8 mouse cellular contexts compared by ENCODE assay signal in the genomic region with DNA sequence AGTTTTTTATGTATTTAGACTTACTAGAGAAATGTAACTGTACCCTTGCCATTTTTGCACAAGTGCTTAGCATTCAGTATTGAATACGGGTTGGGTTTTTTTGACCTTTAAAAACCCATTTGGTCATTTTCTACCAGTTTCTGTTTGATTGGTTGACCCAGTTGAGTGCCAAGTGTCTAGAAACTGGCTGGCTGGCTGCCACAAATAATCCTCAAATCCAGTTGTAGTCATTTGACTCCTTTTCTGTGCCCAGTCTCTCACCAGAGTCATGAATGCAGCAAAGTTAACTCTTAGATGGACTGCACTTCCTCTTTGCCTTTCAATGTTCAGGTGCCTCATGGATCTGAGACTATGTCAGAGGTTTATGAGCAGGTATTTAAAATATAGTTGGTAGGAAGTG. TPM values are rescaled to one million over a fixed set of nuclear protein-coding genes. Genes with fewer than 3 reads are reported as not detected.
DNase-seq lines count a peak whose midpoint lies in the region; ATAC-seq and TF ChIP-seq lines count a peak whose summit lies in the region.

No protein-coding gene starts in this region.

- no peak overlapping the region for H3K4me2 ChIP-seq in hindbrain, embryonic 11.5 days (replicated peaks; ENCODE audit: low read depth, low read length)
- H3K4me2 ChIP-seq in liver, embryonic 14.5 days (ENCODE audit: low read depth): peak overlapping the region; percentile 100
- H3K4me2 ChIP-seq in forebrain, embryonic 14.5 days (ENCODE audit: low read length): no peak overlapping the region

- TF ChIP-seq POLR2A in cortical plate, adult 2 months (IDR thresholded peaks at IDR 0.05; ENCODE audit: extremely low read depth, insufficient read depth, low read length): no peak

- DNase-seq in hindbrain, embryonic 10.5 days (ENCODE audit: low spot score): no peak
- no peak for DNase-seq in hindbrain, embryonic 11.5 days (ENCODE audit: low spot score)
- DNase-seq in 416B (ENCODE audit: low read depth): peak; percentile 32
- DNase-seq in liver, embryonic 14.5 days (ENCODE audit: low read depth in 3 of 3, low spot score in 3 of 3): no peak
- no peak for DNase-seq in gastrocnemius, postnatal 14 days
- DNase-seq in forebrain, embryonic 14.5 days (ENCODE audit: low spot score): no peak

- H3K27ac ChIP-seq in hindbrain, embryonic 10.5 days: no peak overlapping the region
- H3K27ac ChIP-seq in hindbrain, embryonic 11.5 days (ENCODE audit: low read depth, low read length): no peak overlapping the region
- H3K27ac ChIP-seq in cortical plate, adult 2 months (ENCODE audit: insufficient read depth, low read length): no peak overlapping the region
- no peak overlapping the region for H3K27ac ChIP-seq in liver, embryonic 14.5 days
- H3K27ac ChIP-seq in forebrain, embryonic 14.5 days (ENCODE audit: low read depth, low read length): no peak overlapping the region

- no peaks in the 10 kb centered on the region for H3K9me3 ChIP-seq in hindbrain, embryonic 10.5 days
- no peaks in the 10 kb centered on the region for H3K9me3 ChIP-seq in hindbrain, embryonic 11.5 days (ENCODE audit: control insufficient read depth, low read length)
- H3K9me3 ChIP-seq in liver, embryonic 14.5 days (ENCODE audit: control insufficient read depth, low read length): no peaks in the 10 kb centered on the region
- no peaks in the 10 kb centered on the region for H3K9me3 ChIP-seq in forebrain, embryonic 14.5 days (replicated peaks; ENCODE audit: control insufficient read depth, low read length)

- no peaks in the 10 kb centered on the region for H3K27me3 ChIP-seq in hindbrain, embryonic 10.5 days (ENCODE audit: insufficient read depth, poor library complexity, severe bottlenecking)
- no peaks in the 10 kb centered on the region for H3K27me3 ChIP-seq in hindbrain, embryonic 11.5 days (ENCODE audit: control insufficient read depth, insufficient read depth, low read length)
- no peaks in the 10 kb centered on the region for H3K27me3 ChIP-seq in liver, embryonic 14.5 days (ENCODE audit: control insufficient read depth, insufficient read depth, low read length)
- no peaks in the 10 kb centered on the region for H3K27me3 ChIP-seq in forebrain, embryonic 14.5 days (replicated peaks; ENCODE audit: control insufficient read depth, insufficient read depth, low read length)

- no peak overlapping the region for H3K9ac ChIP-seq in hindbrain, embryonic 11.5 days (ENCODE audit: low read depth, low read length)
- no peak overlapping the region for H3K9ac ChIP-seq in liver, embryonic 14.5 days (replicated peaks)
- no peak overlapping the region for H3K9ac ChIP-seq in forebrain, embryonic 14.5 days (ENCODE audit: low read length)

- intact Hi-C loops in gastrocnemius, postnatal 14 days (cut with DNase I; ENCODE audit: low total_unique reads): no loop called here

- no peak for TF ChIP-seq CTCF in cortical plate, adult 2 months (IDR thresholded peaks at IDR 0.05; ENCODE audit: extremely low read depth, insufficient read depth, low read length)
- TF ChIP-seq CTCF in liver, embryonic 14.5 days (IDR thresholded peaks at IDR 0.05; ENCODE audit: low read depth): no peak

- H3K4me3 ChIP-seq in hindbrain, embryonic 10.5 days: peak overlapping the region; percentile 78; the same call in 1 of the 2 replicates
- H3K4me3 ChIP-seq in hindbrain, embryonic 11.5 days (ENCODE audit: low read depth, low read length): no peak overlapping the region
- peak overlapping the region; percentile 60 for H3K4me3 ChIP-seq in cortical plate, adult 2 months (ENCODE audit: insufficient read depth, low read length)
- no peak overlapping the region for H3K4me3 ChIP-seq in liver, embryonic 14.5 days (ENCODE audit: insufficient read depth in 1 of 2, low read depth in 2 of 2, low read length in 2 of 2)
- H3K4me3 ChIP-seq in forebrain, embryonic 14.5 days (ENCODE audit: low read depth, low read length): no peak overlapping the region

- no peak for ATAC-seq in hindbrain, embryonic 11.5 days (ENCODE audit: low FRiP score)
- ATAC-seq in liver, embryonic 14.5 days (ENCODE audit: insufficient read depth): no peak
- no peak for ATAC-seq in megakaryocyte progenitor cell, adult 5-6 weeks (replicated peaks; ENCODE audit: poor library complexity)
- no peak for ATAC-seq in forebrain, embryonic 14.5 days

- H3K4me1 ChIP-seq in hindbrain, embryonic 10.5 days (replicated peaks): peaks cover 42% of the 10 kb centered on the region
- H3K4me1 ChIP-seq in hindbrain, embryonic 11.5 days (replicated peaks; ENCODE audit: control insufficient read depth, insufficient read depth, low read length): peaks cover 4% of the 10 kb centered on the region; the same call in 1 of the 2 replicates
- H3K4me1 ChIP-seq in cortical plate, adult 2 months (ENCODE audit: control insufficient read depth, insufficient read depth, low read length): peaks cover 19% of the 10 kb centered on the region
- peaks cover 5 to 17% of the 10 kb centered on the region in 2 experiments for H3K4me1 ChIP-seq in liver, embryonic 14.5 days (replicated peaks; ENCODE audit: control insufficient read depth in 2 of 2, insufficient read depth in 2 of 2, low read length in 1 of 2)
- peaks cover 21% of the 10 kb centered on the region for H3K4me1 ChIP-seq in forebrain, embryonic 14.5 days (ENCODE audit: control insufficient read depth, insufficient read depth, low read length)

- 96% methylated on average over 1 of the region's 1 CpGs for WGBS in hindbrain, embryonic 10.5 days
- 91% methylated on average over 1 of the region's 1 CpGs for WGBS in hindbrain, embryonic 11.5 days
- 86% methylated on average over 1 of the region's 1 CpGs for WGBS in liver, embryonic 14.5 days (ENCODE audit: insufficient replicate concordance)
- 82% methylated on average over 1 of the region's 1 CpGs for WGBS in forebrain, embryonic 14.5 days

- TF ChIP-seq EP300 in liver, embryonic 14.5 days (IDR thresholded peaks at IDR 0.05; ENCODE audit: low read depth): no peak

- peaks cover 6% of the 10 kb centered on the region; the same call in 1 of the 2 replicates for H3K36me3 ChIP-seq in hindbrain, embryonic 10.5 days
- H3K36me3 ChIP-seq in hindbrain, embryonic 11.5 days (ENCODE audit: control insufficient read depth, insufficient read depth, low read length): no peaks in the 10 kb centered on the region
- H3K36me3 ChIP-seq in liver, embryonic 14.5 days (replicated peaks; ENCODE audit: control insufficient read depth, insufficient read depth, low read depth): no peaks in the 10 kb centered on the region
- no peaks in the 10 kb centered on the region for H3K36me3 ChIP-seq in forebrain, embryonic 14.5 days (ENCODE audit: control insufficient read depth, insufficient read depth, low read length)

RNA-seq across cellular contexts. Expression of a gene that starts 2.3 kb away (rescaled TPM):
- polyA plus RNA-seq in hindbrain, embryonic 10.5 days (2016; fragmentation: Nextera tagmentation; extraction: Ambion mirVana): 57.5 and 59.9 TPM in 2 replicates
- polyA plus RNA-seq in hindbrain, embryonic 11.5 days (2014; fragmentation: Nextera tagmentation; extraction: Ambion mirVana): 50.3 and 63.7 TPM in 2 replicates
- polyA plus RNA-seq in cortical plate, adult 2 months (2012; rRNA removed): 134 and 135 TPM in 2 replicates
- polyA plus RNA-seq in liver, embryonic 14.5 days (2012; rRNA removed): 13.2 and 17.0 TPM in 2 replicates
- polyA plus RNA-seq in liver, embryonic 14.5 days (2014; fragmentation: Nextera tagmentation; extraction: Ambion mirVana): 10.3 and 13.1 TPM in 2 replicates
- total RNA-seq in gastrocnemius, postnatal 14 days (2021): 1 to 10 TPM; 3.5 to 4.5 TPM
- total RNA-seq in megakaryocyte progenitor cell, adult 5-6 weeks (2015): 39.7 and 43.8 TPM in 2 replicates
- total RNA-seq in megakaryocyte progenitor cell, adult 5-6 weeks (2017): 38.2 and 39.8 TPM in 2 replicates
- 32.0 and 49.5 TPM in 2 replicates for polyA plus RNA-seq in forebrain, embryonic 14.5 days (2014; fragmentation: Nextera tagmentation; extraction: Ambion mirVana)

RNA-seq across cellular contexts. Expression of a gene that starts 53.0 kb away (rescaled TPM):
- polyA plus RNA-seq in hindbrain, embryonic 10.5 days (2016; fragmentation: Nextera tagmentation; extraction: Ambion mirVana): 21.6 and 21.9 TPM in 2 replicates
- 10.7 and 11.6 TPM in 2 replicates for polyA plus RNA-seq in hindbrain, embryonic 11.5 days (2014; fragmentation: Nextera tagmentation; extraction: Ambion mirVana)
- 34.4 and 38.4 TPM in 2 replicates for polyA plus RNA-seq in cortical plate, adult 2 months (2012; rRNA removed)
- 47.1 and 48.6 TPM in 2 replicates for polyA plus RNA-seq in liver, embryonic 14.5 days (2012; rRNA removed)
- 15.4 and 15.6 TPM in 2 replicates for polyA plus RNA-seq in liver, embryonic 14.5 days (2014; fragmentation: Nextera tagmentation; extraction: Ambion mirVana)
- 1 to 10 TPM; 7.3 to 8.5 TPM for total RNA-seq in gastrocnemius, postnatal 14 days (2021)
- total RNA-seq in megakaryocyte progenitor cell, adult 5-6 weeks (2015): 122 and 178 TPM in 2 replicates
- 208 and 211 TPM in 2 replicates for total RNA-seq in megakaryocyte progenitor cell, adult 5-6 weeks (2017)
- polyA plus RNA-seq in forebrain, embryonic 14.5 days (2014; fragmentation: Nextera tagmentation; extraction: Ambion mirVana): 5.8 and 9.1 TPM in 2 replicates

RNA-seq across cellular contexts. Expression of a gene that starts 58.7 kb away (rescaled TPM):
- polyA plus RNA-seq in hindbrain, embryonic 10.5 days (2016; fragmentation: Nextera tagmentation; extraction: Ambion mirVana): 241 and 279 TPM in 2 replicates
- 240 and 258 TPM in 2 replicates for polyA plus RNA-seq in hindbrain, embryonic 11.5 days (2014; fragmentation: Nextera tagmentation; extraction: Ambion mirVana)
- polyA plus RNA-seq in cortical plate, adult 2 months (2012; rRNA removed): 274 and 288 TPM in 2 replicates
- 118 and 126 TPM in 2 replicates for polyA plus RNA-seq in liver, embryonic 14.5 days (2012; rRNA removed)
- polyA plus RNA-seq in liver, embryonic 14.5 days (2014; fragmentation: Nextera tagmentation; extraction: Ambion mirVana): 209 and 219 TPM in 2 replicates
- 100 to 1,000 TPM; 206 to 256 TPM for total RNA-seq in gastrocnemius, postnatal 14 days (2021)
- total RNA-seq in megakaryocyte progenitor cell, adult 5-6 weeks (2015): 239 and 257 TPM in 2 replicates
- total RNA-seq in megakaryocyte progenitor cell, adult 5-6 weeks (2017): 65.6 and 86.1 TPM in 2 replicates
- polyA plus RNA-seq in forebrain, embryonic 14.5 days (2014; fragmentation: Nextera tagmentation; extraction: Ambion mirVana): 243 and 301 TPM in 2 replicates

Comparison
In these comparisons a context has a peak if more than half of its experiments do, and no peak if none do; other contexts are left out.
1. H3K4me3 ChIP-seq: peak in hindbrain, embryonic 10.5 days (single experiment) and cortical plate, adult 2 months (single experiment); none in hindbrain, embryonic 11.5 days (single experiment), liver, embryonic 14.5 days (0 of 2) and forebrain, embryonic 14.5 days (single experiment).